Mouse (Mus musculus) left cerebral cortex, postnatal 4 days (tissue): ENCODE measurements around the gene Rem2. TPM values are rescaled to one million over a fixed set of nuclear protein-coding genes. Genes with fewer than 3 reads are reported as not detected.

Experiments used
- DNase-seq: peaks from one replicate; pipeline ENCODE4 v3.0.0-alpha.2; 2022
- intact Hi-C: fragments of 180-260 bp; cut with DNase I; formaldehyde crosslinking; loops from one replicate; pipeline ENCODE4 v1.15.1; 2025
- total RNA-seq, 2 experiments: library from RNA; stranded (reverse); gene quantifications; 2 replicates each; pipeline ENCODE4 v1.2.3; 2021

The Rem2 gene
- total RNA-seq, 2 experiments from 2014 or later: 15.0 to 17.2 TPM

DNA sequence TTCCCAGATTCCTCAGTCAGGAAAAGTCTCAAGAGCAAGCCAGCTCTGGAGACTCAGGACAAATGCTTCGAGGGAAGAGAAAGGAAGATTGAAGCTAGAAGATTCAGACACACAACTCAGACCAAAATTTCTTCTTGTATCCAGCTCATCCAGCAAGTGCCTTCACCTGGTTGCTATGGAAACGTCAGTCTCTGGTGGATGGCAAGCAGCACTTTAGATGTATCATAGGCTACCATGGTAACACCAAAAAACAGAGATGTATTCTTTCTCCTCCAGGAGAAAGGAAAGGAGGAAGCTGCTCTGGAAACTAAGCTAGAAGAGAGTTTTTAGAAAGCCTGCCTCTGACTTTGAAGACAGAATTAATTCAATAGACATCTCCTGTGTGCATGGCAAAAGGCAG, 11.8 kb downstream of the Rem2 start:
- intact Hi-C loops: no loop called here
- DNase-seq: no peak

DNA sequence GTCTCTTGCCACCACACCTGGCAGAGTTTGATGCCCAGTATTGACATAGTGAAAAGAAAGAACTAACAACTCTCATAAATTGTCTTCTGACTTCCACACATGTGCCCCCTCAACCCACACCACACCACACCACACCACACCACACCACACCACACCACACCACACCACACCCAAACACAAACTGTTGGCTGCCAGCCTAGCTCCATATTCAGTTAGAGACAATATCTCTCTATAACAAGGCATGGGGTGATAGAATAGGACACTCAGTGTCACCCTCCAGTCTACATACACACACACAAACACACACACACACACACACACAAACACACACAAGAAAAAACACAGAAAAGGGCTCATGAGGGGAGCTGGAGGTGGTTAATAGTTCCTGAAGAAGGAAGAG, 12.4 kb downstream of the Rem2 start:
- intact Hi-C loops: no loop called here
- DNase-seq: no peak

DNA sequence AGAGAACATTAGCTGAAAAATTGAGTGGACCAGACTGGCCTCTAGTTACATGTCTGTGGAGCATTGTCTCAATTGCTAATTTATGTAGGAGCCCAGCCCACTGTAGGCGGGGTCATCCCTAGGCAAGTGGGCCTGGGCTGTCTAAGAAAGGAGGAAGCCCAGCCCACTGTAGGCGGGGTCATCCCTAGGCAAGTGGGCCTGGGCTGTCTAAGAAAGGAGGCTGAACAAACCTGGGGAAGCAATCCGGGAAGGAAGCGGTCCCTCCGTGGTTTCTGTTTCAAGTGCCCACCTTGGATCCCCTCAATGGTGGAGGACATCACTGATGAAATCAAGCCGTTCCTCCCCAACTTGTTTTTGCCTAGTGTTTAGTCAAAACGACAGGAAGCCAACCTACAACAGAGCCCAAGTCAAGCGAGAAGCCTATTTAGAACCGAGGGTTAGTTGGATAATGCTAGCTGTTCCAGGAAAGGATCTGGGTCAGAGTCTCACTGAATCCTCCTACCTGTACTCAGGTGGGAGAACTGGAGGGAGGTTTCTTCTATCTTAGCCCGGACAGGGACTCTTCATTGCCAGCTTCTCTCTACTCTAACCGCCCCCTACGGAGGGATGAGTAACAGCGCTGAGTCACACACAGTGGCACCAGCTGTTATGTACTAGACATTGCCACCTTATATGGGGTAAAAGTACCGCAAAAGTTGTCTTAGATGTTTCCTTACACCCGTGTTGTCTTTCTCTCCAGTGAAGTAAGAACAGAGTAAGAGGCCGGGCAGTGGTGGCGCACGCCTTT, 16.6 kb downstream of the Rem2 start:
- intact Hi-C loops: no loop called here
- no peak for DNase-seq

DNA sequence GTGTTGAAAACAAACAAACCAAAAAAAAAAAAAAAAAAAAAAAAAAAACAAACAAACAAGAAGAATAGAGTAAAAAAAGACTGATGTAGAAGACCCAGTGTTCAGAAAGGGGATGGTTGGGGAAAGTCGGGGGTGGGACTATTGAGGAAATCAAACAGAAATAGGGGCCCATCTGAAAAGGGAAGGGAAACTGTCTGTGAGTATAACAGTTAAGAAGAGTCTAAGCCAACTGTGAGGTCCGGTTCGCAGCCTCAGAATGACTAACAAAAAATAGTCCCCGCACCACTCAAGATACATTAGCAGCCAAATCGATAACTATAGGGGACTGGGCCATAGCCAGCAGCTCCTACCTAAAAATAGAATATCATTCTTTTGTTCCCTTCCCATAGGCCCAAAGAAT, 17.3 kb downstream of the Rem2 start:
- no peak for DNase-seq
- intact Hi-C loops: no loop called here

DNA sequence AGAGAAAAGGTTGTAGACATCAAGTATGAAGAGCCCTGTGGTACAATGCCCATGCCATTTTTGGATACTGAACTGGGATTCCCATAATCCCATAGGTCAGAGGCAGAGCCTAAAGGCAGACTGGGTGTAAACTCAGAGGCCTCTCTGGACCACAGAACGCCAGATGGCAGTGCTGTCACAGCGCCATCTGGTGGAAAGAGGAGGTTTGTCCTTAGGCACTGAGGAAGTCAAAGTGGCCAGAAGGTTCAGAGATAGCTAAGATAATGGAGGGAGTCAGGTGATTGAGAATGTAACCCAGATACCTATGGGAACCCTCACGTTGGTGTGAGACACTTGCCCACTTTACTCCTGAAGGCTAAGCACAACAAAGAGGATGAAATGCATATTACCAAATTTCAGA, 18.3 kb downstream of the Rem2 start:
- DNase-seq: peak; percentile 68
- intact Hi-C loops: no loop called here

DNA sequence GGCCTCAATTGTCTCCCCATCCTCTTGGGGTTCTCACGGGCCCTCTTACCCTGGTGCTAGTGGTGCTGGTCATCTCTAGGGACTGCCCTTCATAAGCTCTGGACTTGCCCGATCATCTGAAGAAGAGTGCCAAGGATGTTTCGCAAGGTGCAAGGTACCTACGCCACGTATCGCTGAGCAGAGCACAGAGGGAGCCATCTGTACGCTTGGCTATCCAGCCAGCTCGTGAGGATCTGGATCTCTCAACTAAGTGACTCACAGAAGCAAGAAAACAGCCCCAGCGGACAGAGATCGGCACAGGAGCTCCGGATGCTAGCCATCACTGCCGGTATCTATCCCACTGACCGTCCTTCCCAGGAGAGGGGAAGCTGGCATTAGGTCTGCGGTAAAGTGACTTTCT, 20.8 kb downstream of the Rem2 start:
- intact Hi-C loops: no loop called here
- DNase-seq: no peak

DNA sequence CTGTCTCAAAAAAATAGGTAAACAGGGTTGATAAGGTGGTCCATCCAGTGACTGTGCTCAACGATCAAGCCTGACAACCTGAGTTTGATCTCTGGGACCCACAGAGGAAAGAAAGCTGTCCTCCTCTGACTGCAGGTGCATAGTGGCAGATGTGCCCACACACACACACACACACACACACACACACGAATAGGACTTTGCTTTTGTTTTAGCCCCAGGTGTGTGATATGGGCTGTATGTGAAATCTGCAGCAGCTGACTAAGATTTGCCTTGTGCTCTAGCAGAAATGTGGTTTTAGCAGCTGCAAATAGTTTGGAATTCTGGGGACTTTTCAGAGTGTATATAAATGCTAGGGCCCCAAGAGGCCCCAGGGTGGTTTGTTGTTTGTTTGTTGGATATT, 23.4 kb downstream of the Rem2 start:
- DNase-seq: no peak
- intact Hi-C loops: no loop called here

DNA sequence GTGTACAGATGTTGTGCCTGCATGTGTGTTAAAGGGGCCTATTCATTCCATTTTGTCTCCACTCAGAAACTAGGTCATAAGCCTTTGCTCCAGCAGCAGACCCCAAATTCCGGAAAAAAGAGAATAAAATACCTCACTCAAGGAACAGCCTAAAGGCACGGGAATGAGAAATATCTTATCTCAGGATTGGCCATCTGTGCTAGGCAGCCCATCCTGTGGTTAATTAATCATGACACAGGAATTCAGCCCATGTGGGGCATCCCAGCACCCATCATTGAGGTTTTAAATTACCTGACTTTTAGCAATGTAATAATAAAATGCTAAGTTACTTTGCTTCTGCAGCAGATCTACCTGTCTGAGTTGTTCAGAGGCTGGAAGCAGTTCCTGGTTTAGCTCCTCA, 25.5 kb downstream of the Rem2 start:
- intact Hi-C loops: no loop called here
- DNase-seq: no peak

DNA sequence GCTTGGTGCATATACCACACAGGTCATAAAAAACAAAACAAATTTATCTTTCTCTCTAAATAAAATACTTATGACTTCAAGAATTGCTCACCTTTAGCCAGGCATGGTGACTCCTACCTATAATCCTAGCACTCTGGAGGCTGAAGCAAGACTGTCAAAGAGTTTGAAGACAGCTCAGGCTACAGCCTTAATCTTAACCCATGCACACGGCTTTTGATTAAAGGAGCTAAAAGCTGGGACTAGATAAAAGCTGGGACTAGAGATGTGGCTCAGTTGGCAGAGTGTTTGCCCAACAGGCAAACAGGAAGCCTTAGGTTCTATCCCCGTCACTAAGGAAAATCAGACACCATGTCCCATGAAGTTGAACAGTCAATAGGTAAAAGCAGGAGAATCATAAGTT, 27.2 kb downstream of the Rem2 start:
- no peak for DNase-seq
- intact Hi-C loops: no loop called here

DNA sequence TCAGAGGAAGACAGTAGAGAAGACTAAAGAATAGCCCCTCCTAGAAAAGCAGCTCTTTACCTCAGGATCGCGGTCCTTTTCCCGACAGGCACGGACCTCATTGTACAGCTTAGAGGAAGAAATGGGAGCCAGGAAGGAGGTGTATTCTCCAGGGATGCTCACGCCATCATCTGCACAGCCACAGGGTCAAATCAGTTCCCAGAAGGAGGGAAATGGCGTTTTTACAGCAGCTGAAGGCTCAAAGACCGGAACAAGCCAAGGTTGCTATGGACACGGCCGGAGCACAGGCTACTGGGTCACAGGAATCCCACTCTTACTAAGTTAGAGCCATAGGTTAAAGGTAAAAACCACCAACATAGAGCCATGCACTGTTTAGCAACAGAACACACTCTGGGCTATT, 33.9 kb downstream of the Rem2 start:
- DNase-seq: no peak
- intact Hi-C loops: no loop called here

DNA sequence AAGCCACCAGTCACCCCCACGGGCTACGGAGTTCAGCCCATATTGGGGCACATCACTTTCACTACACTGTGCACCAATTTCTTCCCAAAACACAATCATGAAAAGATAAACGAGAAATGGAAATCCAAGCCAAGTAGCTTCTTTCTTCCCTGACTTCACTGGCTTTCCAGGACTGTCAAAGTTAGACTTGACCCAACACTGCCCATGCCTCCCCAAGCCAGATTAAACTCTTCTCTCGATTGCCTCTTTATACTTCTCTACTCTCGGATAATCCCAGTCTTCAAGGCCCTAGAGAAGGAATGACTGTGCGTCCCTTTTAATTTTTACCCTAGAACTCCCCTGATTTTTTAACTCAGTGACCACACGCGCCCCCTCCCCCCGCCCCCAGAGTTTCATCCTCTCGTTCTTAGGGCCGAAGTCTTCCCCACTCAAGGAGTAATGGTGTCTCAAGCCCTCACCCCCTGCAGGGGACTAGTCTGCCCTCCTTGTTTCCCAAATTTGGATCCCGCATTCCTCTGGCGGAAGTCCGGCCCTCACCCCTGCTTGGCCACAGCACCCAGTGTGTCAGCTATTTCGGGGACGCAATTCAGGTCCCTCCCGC, 40.9 kb downstream of the Rem2 start:
- intact Hi-C loops: no loop called here

DNA sequence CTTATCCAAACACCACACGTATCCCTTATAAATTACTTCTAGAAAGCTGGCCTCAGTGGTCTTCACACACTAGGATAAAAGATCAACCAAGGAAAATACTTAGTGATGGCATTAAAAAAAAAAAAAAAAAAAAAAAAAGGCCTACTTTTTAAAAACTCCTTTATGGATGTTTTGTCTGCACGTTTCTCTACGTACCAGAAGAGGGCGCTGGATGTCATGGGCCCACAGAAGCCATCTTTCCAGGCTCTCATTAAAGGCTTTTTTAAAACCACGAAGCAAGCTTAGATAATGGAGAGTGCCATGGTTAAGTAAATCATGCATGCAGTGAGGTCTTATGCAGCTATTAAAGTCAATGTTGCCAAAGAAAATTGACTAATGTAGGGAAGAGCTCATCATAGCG, 47.7 kb downstream of the Rem2 start:
- intact Hi-C loops: no loop called here
- no peak for DNase-seq

More for the DNA sequence above, 40.9 kb downstream of the Rem2 start:
- no peak for DNase-seq

DNA sequence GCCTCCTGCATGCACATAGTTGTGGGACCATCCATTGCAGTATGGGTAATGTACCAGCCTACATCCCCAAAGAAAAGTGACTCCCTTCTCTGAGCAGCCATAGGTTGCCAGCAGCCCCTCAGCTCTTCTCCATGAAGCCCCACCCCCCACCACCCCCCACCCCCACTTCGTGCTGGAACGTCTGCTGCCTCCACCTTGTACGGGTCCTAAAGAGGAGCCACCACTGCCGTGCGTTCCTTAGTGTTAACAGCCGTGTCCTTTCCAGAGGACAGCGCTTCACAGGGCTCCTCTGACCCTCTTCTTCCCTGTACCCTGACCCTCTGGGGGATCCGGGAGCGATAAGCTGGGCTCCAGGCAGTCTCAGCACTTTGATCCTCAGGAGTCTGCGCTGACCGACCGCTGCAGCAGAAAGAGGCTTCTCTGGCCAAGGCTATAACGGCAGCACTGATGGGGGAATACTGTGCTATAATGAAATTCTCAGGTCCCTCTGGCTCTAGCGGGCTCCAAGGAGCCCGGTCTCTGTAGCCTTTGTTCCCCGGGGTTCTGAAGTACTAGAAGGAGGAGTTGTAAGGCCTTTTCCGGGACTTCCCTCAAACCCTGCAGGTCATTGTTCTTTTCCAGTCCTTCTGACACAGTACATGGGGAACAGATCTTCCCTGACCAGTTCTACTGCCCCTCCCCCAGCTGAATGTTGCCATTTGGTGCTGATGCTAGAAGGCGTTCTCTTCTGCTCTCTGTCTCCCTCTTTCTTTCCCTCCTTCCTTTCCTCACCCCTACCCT, 51.5 kb downstream of the Rem2 start:
- intact Hi-C loops: no loop called here
- DNase-seq: peak; percentile 62

DNA sequence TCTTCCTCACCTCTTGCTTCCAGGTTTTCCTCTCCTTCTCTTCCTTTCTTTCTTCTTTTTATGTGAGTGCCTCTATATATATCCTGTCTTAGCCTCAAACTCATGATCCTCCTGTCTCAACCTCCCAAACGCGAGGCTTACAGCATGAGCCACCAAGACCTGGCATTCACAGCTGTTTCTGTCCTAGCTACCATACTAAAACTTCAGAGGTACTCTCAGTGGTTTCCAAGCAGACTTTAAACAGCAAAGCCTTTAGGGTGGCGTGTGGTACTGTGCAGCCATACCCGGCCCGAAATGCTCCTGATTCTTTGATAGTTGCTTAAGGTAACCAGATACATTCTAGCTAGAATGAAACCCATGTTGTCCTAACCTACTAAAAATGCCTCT, 52.1 kb downstream of the Rem2 start:
- intact Hi-C loops: no loop called here
- DNase-seq: no peak

DNA sequence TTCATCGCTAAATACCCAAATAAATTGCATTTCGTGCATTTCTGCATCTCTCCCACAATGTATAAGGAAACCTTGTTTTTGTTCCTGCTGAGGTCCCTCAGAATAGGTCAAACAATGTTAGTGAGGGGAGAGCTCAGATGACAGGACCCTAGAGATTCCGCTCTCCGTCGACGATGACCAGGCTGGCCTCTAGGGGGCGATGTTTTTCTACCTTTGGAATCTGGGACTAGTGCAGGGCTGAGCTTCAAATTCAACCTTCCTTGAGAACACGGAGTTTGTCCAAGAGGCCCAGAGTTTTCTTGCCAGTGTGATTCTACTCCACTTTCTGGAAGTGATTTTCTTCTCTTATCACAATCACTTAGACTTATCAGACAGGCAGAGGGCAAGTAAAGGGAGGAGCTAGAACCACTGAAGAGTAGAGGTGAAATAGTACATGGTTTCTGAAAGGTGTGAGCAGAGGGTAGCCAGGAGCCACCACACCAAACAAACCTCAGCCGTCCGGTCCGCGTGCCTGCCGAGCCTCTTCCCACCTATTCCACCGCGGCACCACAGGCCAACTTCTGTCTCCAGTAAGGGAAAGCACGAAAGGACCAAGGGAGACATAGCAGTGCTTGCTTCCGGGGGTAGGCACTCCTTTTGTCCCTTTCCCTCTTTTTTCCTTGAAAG, 52.7 kb downstream of the Rem2 start:
- intact Hi-C loops: no loop called here
- DNase-seq: peak; percentile 87

Other genes with a start within 250 kb of the Rem2 start
- gene Dad1, start 222.0 kb upstream of the Rem2 start, total RNA-seq: 100 to 1,000 TPM; 103 to 114 TPM
- 10 to 100 TPM; 37.1 to 38.9 TPM for gene Abhd4, start 221.9 kb upstream of the Rem2 start, total RNA-seq
- not detected for gene Olfr49, start 191.2 kb upstream of the Rem2 start, total RNA-seq
- 10 to 100 TPM; 56.8 to 64.1 TPM for gene Oxa1l, start 115.3 kb upstream of the Rem2 start, total RNA-seq
- gene Slc7a7, start 58.3 kb upstream of the Rem2 start, total RNA-seq: 1 to 10 TPM; 2.2 to 3.7 TPM
- 100 to 1,000 TPM; 147 to 150 TPM for gene Mrpl52, start 49.2 kb upstream of the Rem2 start, total RNA-seq
- gene Mmp14, start 44.5 kb upstream of the Rem2 start, total RNA-seq: 10 to 100 TPM; 44.0 to 47.9 TPM
- 10 to 100 TPM; 39.6 to 39.8 TPM for gene Lrp10, start 12.0 kb upstream of the Rem2 start, total RNA-seq
- gene Prmt5, start 41.4 kb downstream of the Rem2 start, total RNA-seq: 10 to 100 TPM; 93.2 to 99.2 TPM
- 1 to 10 TPM; 8.1 to 9.1 TPM for gene Haus4, start 78.5 kb downstream of the Rem2 start, total RNA-seq
- 1 to 10 TPM; 4.2 TPM for gene Ajuba, start 101.5 kb downstream of the Rem2 start, total RNA-seq
- 1 to 10 TPM; 3.2 to 4.4 TPM for gene 4931414P19Rik, start 129.9 kb downstream of the Rem2 start, total RNA-seq
- 100 to 1,000 TPM; 182 to 197 TPM for gene Psmb5, start 141.9 kb downstream of the Rem2 start, total RNA-seq
- gene Psmb11, start 145.3 kb downstream of the Rem2 start, total RNA-seq: not detected
- not detected for gene Gm17606, start 164.9 kb downstream of the Rem2 start, total RNA-seq
- 10 to 100 TPM; 17.2 to 20.7 TPM for gene Cdh24, start 165.3 kb downstream of the Rem2 start, total RNA-seq
- gene 1700123O20Rik, start 210.1 kb downstream of the Rem2 start, total RNA-seq: 10 to 100 TPM; 27.4 to 30.2 TPM
- 100 to 1,000 TPM; 273 to 279 TPM for gene Acin1, start 210.8 kb downstream of the Rem2 start, total RNA-seq
- not detected for gene Gm29776, start 222.7 kb downstream of the Rem2 start, total RNA-seq
- not detected for gene Cebpe, start 236.1 kb downstream of the Rem2 start, total RNA-seq